Mouse (Mus musculus) forebrain, embryonic 14.5 days (tissue): ENCODE data around the gene Serpine1. TPM values are rescaled to one million over a fixed set of nuclear protein-coding genes. Genes with fewer than 3 reads are reported as not detected.

Experiments
- ATAC-seq: fragments of 200-750 bp; cut with Nextera tagmentation; 2 replicates; pipeline ENCODE4 v1.8.0; 2017; ENCODE audit warnings: mild to moderate bottlenecking, moderate library complexity
- DNase-seq: peaks from one replicate; pipeline ENCODE4 v3.0.0-alpha.2; 2015; ENCODE audit warnings: low spot score
- H3K27ac ChIP-seq: fragments of 300-500 bp; sonication (generic); 2 replicates; pipeline ENCODE4 v1.5.1; 2014; ENCODE audit warnings: low read depth, mild to moderate bottlenecking, control low read depth, low read length, moderate library complexity
- H3K27me3 ChIP-seq: fragments of 300-500 bp; sonication (generic); replicated peaks from 2 replicates; pipeline ENCODE4 v1.6.1; 2014; ENCODE audit warnings: low read length, control low read depth, mixed read lengths; ENCODE audit not compliant: control insufficient read depth, insufficient read depth
- H3K36me3 ChIP-seq: fragments of 300-500 bp; sonication (generic); 2 replicates; pipeline ENCODE4 v1.6.1; 2014; ENCODE audit warnings: low read length, control low read depth; ENCODE audit not compliant: control insufficient read depth, insufficient read depth
- H3K4me1 ChIP-seq: fragments of 300-500 bp; sonication (generic); 2 replicates; pipeline ENCODE4 v1.6.1; 2014; ENCODE audit warnings: antibody characterized with exemption, low read length, control low read depth; ENCODE audit not compliant: control insufficient read depth, insufficient read depth
- H3K4me2 ChIP-seq: fragments of 300-500 bp; sonication (generic); 2 replicates; pipeline ENCODE4 v1.6.1; 2014; ENCODE audit warnings: mild to moderate bottlenecking, control low read depth, low read length
- H3K4me3 ChIP-seq: fragments of 300-500 bp; sonication (generic); 2 replicates; pipeline ENCODE4 v1.5.1; 2014; ENCODE audit warnings: low read depth, low read length, control low read depth
- H3K9ac ChIP-seq: fragments of 300-500 bp; sonication (generic); 2 replicates; pipeline ENCODE4 v1.6.1; 2014; ENCODE audit warnings: mild to moderate bottlenecking, low read length, control low read depth, moderate library complexity
- H3K9me3 ChIP-seq: fragments of 300-500 bp; sonication (generic); replicated peaks from 2 replicates; pipeline ENCODE4 v1.6.1; 2016; ENCODE audit warnings: low read length, control low read depth, mixed read lengths; ENCODE audit not compliant: control insufficient read depth
- WGBS: fragments of 180-500 bp; shearing (Covaris S2); extraction: QIAGEN DNeasy Blood & Tissue Kit; methylation state at CpG from one replicate; pipeline ENCODE4 v1.1.7; 2014; 5-methylcytosine and 5-hydroxymethylcytosine counted together
- polyA plus RNA-seq: library from polyadenylated mRNA; unstranded; fragments of >200 nt; fragmentation: Nextera tagmentation; extraction: Ambion mirVana; gene quantifications from 2 replicates; pipeline ENCODE4 v1.2.1, GENCODE M21; 2014

Serpine1 gene
- polyA plus RNA-seq, 1 experiment from 2014 or later: 0.28 TPM

DNA sequence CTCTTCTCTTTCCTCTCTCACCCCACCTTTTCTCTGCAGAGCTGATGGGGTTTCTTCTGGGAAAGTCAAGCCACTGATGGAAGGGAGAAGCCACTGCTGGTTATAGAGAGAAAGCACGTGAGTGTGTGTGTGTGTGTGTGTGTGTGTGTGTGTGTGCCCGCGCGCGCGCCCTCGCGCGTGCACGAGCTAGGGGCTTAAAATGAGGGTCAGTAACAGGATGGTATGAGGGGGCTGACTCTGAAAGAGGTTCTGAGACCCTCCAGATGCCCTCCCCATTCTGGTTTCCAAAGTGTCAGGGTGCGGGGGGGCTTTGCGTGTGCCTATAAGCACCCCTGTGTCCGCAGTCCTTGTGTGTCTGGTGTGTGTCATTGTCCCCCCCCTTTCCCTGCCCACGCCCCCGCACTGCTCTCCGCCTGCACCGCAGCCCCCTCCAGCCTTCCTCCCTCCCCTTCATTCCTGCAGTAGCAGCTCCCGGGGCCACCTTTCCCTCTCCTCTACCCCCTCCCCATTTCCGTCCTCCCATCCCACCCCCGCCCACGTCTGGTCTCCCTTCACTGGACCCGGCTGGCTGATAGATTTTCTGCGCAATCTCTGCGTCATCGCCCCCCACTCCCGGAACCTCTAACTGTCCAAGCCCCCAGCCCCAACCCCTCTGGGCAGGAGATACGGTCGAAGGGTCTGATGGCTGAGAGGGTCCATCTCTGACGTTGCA lies 43.4 kb downstream of the Serpine1 start:
- H3K9ac ChIP-seq: no peak overlapping the region

DNA sequence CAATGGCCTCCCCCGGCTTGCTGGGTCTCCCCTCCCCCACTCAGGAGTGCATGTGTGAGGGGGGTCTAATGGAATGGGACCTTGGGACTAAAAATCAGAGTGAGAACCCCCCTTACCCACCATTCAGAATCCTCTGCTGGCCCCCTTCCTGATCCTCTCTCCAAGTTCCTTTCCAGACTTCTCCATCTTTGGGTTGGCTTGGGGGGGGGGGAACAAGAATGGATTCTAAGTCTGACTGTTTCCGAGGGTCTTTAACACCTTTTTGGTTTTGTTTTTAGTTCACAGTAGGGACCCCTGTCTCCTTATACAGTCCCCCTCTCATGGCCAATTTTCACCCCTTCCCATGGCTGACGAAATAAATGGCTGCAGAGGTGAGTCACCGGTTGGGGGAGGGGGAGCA lies 46.0 kb downstream of the Serpine1 start, which contains the start of gene Vgf:
Vgf (plus strand) TSS at position 301 of the 400 bp plus-strand sequence.
- peaks cover 49% of the 10 kb centered on the region for H3K27me3 ChIP-seq
- WGBS: 33% methylated on average over 4 of the region's 4 CpGs
- no peak within 1 kb of the TSS; the same call in 1 of the 2 replicates for H3K9ac ChIP-seq
- ATAC-seq: no peak
- H3K36me3 ChIP-seq: no peaks in the 10 kb centered on the region
- H3K27ac ChIP-seq: no peak within 1 kb of the TSS
- DNase-seq: no peak
- peaks cover 7% of the 10 kb centered on the region for H3K4me1 ChIP-seq
- H3K4me3 ChIP-seq: 0 out of 2 replicates have a peak within 1 kb of the TSS, but pooled peaks have one; percentile 13
- peak within 1 kb of the TSS; percentile 42 for H3K4me2 ChIP-seq
- no peaks in the 10 kb centered on the region for H3K9me3 ChIP-seq

More for the DNA sequence above, 43.4 kb downstream of the Serpine1 start:
- peaks cover 55% of the 10 kb centered on the region for H3K27me3 ChIP-seq
- ATAC-seq (no peak), DNase-seq (no peak)
- 2% methylated on average over 25 of the region's 29 CpGs for WGBS
- no peaks in the 10 kb centered on the region for H3K9me3 ChIP-seq
- peak overlapping the region; percentile 46 for H3K4me3 ChIP-seq
- H3K27ac ChIP-seq: no peak overlapping the region
- no peaks in the 10 kb centered on the region for H3K36me3 ChIP-seq
- H3K4me1 ChIP-seq: peaks cover 15% of the 10 kb centered on the region
- H3K4me2 ChIP-seq: peak overlapping the region; percentile 97

DNA sequence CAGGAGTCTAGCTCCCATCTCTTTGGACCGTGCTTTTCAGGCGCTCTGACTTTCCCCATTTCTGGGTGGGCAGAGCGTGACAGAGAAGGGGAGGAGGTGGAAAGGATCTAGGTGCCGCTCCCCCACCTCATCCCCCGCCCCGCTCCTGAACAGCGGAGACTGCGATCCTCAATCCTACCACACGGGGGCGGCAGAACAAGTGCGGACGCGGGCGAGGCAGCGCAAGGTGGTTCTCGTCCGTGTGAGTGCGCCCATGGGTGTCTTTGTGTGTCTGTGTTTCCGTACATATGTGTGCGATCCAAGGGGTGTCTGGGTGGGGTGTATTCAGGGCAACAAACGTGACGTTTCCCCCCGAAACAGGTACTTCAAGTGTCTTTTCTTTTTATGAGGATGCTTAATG lies 46.9 kb downstream of the Serpine1 start:
- Histone ChIP-seq H3K27me3 (peaks cover 40% of the 10 kb centered on the region), H3K4me2 (peak overlapping the region; percentile 42), H3K9me3 (no peaks in the 10 kb centered on the region), H3K4me3 (0 out of 2 replicates have a peak overlapping the region, but pooled peaks have one; percentile 13), H3K9ac (peak overlapping the region; percentile 21; the same call in 1 of the 2 replicates), H3K36me3 (no peaks in the 10 kb centered on the region), H3K27ac (no peak overlapping the region), H3K4me1 (no peaks in the 10 kb centered on the region; the same call in 1 of the 2 replicates)
- DNase-seq (peak; percentile 76), ATAC-seq (0 out of 2 replicates have a peak, but pooled peaks have one; percentile 10)
- WGBS: 0% methylated on average over 23 of the region's 23 CpGs

DNA sequence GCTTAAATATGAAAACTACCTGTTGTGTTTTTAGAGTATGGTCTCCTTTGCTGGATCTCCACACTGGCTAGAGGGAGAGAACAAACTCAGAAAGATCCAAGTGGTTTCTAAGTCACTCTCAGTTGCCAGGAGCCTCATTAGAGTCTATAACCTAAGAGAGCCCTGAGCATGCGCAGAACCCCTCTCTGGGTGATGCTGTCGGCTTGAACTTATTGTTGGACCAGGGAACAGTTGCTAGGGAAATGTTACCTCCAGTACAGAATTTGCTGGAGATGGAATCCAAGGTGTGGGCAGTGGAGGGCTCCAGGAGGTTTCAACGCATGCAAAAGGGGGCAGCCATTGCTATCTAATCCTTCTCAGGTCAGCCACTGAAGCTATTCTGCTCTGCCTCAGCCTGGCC lies 47.8 kb downstream of the Serpine1 start:
- Histone ChIP-seq H3K4me3 (no peak overlapping the region), H3K36me3 (no peaks in the 10 kb centered on the region), H3K9me3 (no peaks in the 10 kb centered on the region), H3K9ac (no peak overlapping the region), H3K27me3 (peaks cover 40% of the 10 kb centered on the region), H3K4me2 (no peak overlapping the region), H3K4me1 (no peaks in the 10 kb centered on the region; the same call in 1 of the 2 replicates), H3K27ac (no peak overlapping the region)
- DNase-seq: no peak
- no peak for ATAC-seq
- 29% methylated on average over 3 of the region's 3 CpGs for WGBS

DNA sequence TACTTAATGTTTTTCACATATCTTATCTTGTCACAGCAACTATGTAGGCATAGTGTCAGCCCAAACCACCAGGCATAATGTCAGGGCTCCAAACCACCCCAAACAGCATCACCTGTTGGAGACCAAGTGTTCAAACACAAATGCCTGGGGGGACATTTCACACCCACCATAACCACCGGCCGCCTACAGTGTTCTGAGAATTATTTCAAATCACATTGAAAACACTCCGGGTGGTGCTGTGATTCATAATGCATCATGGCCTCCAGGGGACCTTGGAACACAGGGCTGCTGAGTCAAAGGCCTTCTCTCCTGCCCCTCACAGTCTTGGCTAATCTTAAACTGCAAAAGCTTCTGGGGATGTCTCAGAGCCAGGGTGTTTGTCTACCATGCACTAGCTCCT lies 56.2 kb downstream of the Serpine1 start:
- Histone ChIP-seq H3K4me1 (no peaks in the 10 kb centered on the region), H3K4me3 (no peak overlapping the region), H3K4me2 (no peak overlapping the region), H3K9me3 (no peaks in the 10 kb centered on the region), H3K36me3 (no peaks in the 10 kb centered on the region), H3K27ac (no peak overlapping the region), H3K9ac (no peak overlapping the region), H3K27me3 (no peaks in the 10 kb centered on the region)
- ATAC-seq (no peak), DNase-seq (no peak)
- 87% methylated on average over 3 of the region's 3 CpGs for WGBS

DNA sequence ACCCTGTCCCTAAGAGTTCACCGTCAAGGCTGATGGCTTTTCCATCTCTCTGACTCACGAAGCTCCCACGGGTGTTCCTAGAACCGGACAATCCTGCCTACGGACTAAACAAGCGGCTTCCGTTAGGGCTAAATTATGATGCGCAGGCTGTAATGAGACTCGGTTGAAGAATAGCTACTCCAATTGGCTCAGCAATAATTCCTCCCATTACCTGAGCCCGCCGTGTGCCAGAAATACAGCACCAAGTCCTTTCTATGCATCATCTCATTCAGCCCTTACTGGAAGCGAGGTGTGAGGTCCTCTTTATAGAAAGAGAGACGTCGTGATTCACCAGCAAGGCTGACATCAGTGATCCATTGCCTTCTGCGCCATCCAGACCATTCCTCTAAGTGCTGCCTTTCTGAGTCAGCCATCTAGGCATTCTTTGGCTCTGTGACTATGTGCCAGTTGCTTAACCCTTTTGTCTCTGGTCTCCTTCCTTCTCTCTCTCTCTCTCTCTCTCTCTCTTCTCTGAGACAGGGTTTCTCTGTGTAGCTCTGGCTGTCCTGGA lies 59.6 kb downstream of the Serpine1 start:
- H3K27me3 ChIP-seq: no peaks in the 10 kb centered on the region
- H3K36me3 ChIP-seq: no peaks in the 10 kb centered on the region
- no peak overlapping the region for H3K27ac ChIP-seq
- WGBS: 77% methylated on average over 15 of the region's 15 CpGs
- no peaks in the 10 kb centered on the region for H3K9me3 ChIP-seq
- ATAC-seq (no peak), DNase-seq (no peak)
- no peak overlapping the region for H3K4me2 ChIP-seq
- H3K4me3 ChIP-seq: no peak overlapping the region
- no peak overlapping the region for H3K9ac ChIP-seq
- no peaks in the 10 kb centered on the region for H3K4me1 ChIP-seq

Other genes starting within 250 kb of the Serpine1 start
- gene Col26a1, start 189.1 kb downstream of the Serpine1 start, polyA plus RNA-seq: 8.8 and 12.4 TPM in 2 replicates
- 137 and 158 TPM in 2 replicates for gene Ift22, start 164.1 kb downstream of the Serpine1 start, polyA plus RNA-seq
- gene Fis1, start 119.0 kb downstream of the Serpine1 start, polyA plus RNA-seq: 432 and 495 TPM in 2 replicates
- 0.11 TPM in 1 of 2 replicates, not detected in the other for gene Cldn15, start 105.7 kb downstream of the Serpine1 start, polyA plus RNA-seq
- 21.7 and 22.2 TPM in 2 replicates for gene Plod3, start 85.2 kb downstream of the Serpine1 start, polyA plus RNA-seq
- 125 and 136 TPM in 2 replicates for gene Znhit1, start 84.2 kb downstream of the Serpine1 start, polyA plus RNA-seq
- gene Vgf, start 45.9 kb downstream of the Serpine1 start, polyA plus RNA-seq: 2.7 and 3.8 TPM in 2 replicates
- 242 and 250 TPM in 2 replicates for gene Ap1s1, start 26.1 kb downstream of the Serpine1 start, polyA plus RNA-seq
- gene Trim56, start 43.9 kb upstream of the Serpine1 start, polyA plus RNA-seq: 3.2 and 4.8 TPM in 2 replicates
- gene Muc3, start 77.1 kb upstream of the Serpine1 start, polyA plus RNA-seq: not detected in 2 replicates
- 0.11 TPM in 1 of 2 replicates, not detected in the other for gene Muc3a, start 140.1 kb upstream of the Serpine1 start, polyA plus RNA-seq
- gene Ache, start 215.3 kb upstream of the Serpine1 start, polyA plus RNA-seq: 6.9 and 10.9 TPM in 2 replicates
- gene Ufsp1, start 222.4 kb upstream of the Serpine1 start, polyA plus RNA-seq: 9.8 and 10.3 TPM in 2 replicates
- gene Srrt, start 235.4 kb upstream of the Serpine1 start, polyA plus RNA-seq: 78.9 and 95.2 TPM in 2 replicates
- gene Trip6, start 242.1 kb upstream of the Serpine1 start, polyA plus RNA-seq: 18.2 and 18.4 TPM in 2 replicates